Mouse (Mus musculus) mesoderm, embryonic 11.5 days (tissue): Measurements from ENCODE around the gene Cd6.

ENCODE experiments used
- DNase-seq: peaks from one replicate; pipeline ENCODE4 v3.0.0-alpha.2; 2012; ENCODE audit warnings: low read depth, low spot score

The Cd6 gene

DNA sequence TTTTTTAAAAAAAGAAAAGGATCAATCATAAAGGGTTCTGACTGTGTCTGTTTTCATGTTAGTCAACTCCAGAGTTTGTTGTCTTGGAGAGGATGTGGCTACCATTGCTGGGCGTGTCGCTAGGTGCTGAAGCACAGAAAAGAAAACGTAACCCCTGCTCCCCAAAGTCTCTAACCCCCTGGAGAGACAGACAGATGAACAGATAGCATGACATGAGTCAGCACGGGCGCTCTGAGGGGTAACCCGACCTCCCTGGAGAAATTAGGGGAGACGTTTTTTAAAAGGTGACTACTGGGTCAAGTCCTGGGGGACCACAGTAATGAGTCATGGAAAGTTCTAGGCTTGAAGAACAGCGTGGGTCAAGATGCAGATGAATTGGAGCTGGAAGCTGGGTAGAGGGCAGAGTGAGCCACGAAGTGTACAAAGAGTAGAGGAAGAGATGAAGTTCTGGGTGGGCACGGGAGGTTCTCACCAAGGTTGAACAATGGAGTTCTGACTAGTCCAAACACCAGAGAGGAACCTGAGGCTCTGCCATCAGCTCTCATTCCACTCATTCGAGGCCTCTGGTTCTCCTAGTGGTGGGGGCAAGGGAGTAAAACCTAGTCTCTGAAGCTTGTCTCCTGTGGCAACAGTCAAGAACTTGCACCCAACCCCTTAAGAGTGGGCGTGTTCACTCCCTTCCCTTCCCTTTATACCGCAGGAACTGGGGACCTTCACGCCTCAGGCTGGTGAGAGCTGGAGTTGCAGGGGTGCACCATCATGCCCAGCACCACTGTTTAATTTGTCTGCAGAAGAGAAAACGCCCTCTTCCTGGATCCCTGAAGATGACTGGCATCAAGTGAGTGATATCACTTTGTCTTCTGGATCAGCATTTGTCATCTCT is 9.4 kb upstream of the Cd6 start, which contains the start of gene Slc15a3:
Gene Slc15a3 (plus strand): TSS at position 718 of the 883 bp plus-strand sequence.
- no peak for DNase-seq

DNA sequence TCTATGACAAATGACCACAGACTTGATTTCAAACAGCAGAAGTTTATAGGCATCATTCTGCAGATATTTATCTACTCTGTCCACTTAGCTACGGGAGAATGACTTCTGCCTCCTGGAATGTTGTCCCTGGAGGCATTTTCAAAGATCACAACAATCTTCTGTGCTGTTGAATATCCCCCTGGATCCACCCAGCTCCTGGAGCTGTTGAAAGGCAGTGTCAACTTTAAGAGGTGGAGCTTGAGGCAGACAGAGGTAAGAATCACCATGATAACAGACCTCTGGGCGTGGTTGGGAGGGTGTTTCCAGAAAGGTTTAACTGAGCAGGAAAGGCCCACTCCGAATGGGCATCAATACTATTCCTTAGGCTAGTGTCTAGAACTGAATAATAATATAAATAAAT is 5.8 kb upstream of the Cd6 start:
- DNase-seq = no peak

DNA sequence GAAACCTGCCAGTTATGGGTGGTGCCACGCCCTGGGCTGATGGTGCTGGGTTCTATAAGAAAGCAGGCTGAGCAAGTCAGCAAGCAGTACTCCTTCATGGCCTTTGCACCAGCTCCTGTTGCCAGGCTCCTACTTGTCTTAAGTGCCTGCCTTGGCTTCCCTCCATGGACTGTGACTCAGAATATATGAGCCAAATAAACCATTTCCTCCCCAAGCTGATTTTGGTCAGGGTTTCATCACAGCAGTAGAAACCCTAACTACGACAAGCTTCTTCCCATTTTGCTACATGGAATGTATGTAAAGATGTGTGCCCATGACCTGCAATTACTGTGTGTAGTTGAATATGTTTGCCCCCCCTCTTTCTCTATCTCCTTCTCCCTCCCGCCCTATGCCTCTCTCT is 3.8 kb upstream of the Cd6 start:
- no peak for DNase-seq

DNA sequence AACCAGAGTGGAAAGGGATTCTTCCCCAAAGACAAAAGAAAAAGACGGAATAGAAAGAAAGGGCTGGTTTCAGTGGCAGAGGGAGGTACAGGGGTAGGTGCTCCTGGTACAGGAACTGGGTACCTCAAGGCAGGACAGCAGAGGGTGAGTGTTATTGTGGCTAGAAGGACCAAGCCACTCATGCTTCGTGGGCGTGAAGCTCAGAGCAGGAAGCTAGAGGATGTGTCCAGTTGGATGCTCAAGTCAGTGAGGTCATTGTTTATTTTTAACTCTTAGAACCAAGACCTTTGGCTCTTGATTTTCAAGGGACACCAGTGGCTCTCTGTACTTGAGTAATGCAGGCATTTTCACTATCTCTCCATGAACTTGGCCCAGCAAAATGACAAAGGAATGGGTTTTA is 2.2 kb upstream of the Cd6 start:
- no peak for DNase-seq

DNA sequence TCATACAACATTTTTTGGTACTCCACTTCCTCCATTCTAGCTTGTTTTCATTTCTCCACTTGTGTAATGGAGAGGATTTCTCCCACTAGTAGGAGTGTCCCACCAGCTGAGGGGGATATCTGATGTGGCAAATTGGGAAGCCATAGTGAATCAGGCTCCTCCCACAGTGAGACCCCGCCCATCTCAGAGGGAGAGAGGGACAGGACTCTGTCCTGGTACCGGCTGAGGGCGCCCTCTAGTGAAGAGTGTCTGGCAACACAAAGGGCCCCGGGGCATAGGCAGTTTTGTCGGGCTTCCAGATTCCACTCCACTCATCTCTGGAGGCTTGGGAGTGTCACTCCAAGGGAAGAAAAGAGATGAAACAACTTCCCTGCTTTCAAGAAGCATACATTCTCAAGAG is 1.6 kb upstream of the Cd6 start:
- DNase-seq = peak; percentile 63

DNA sequence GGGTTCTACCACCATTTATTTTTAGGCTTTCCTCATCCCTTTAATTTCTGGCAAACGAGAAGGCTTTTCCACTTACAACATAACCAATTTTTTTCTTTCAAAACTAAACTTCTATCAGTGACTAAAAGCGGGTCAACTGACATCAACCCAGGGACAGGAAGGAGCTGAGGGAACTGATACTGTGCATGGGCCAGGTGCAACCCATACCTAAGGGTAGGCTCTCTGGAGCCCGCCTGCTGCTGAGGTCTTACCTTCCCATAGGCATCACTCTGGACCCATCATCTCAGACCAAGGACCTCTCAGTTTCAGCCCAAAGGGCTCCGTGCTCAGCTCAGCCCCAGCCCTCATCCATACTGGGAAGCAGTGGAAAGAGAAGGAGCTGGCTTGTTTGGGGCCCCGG is 1.5 kb downstream of the Cd6 start:
- no peak for DNase-seq

DNA sequence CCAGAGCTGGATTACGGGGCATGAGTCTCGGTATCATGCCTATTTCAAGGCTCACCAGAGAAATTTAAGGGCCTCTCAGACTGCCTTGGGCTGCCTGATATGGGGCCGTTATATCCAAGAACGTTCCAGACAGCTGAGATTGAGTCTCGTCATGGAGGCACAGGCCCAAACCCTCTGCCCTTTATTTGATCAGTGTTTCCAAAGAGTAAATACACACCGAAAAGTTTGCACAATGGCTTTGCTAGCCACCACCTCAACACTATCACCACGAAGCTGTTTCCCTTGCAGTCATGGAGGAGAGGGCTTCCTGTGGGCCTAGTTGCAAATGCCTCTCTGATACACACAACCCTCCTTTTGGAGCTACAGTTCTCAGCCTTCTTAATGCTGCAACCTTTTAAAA is 5.8 kb downstream of the Cd6 start:
- no peak for DNase-seq

DNA sequence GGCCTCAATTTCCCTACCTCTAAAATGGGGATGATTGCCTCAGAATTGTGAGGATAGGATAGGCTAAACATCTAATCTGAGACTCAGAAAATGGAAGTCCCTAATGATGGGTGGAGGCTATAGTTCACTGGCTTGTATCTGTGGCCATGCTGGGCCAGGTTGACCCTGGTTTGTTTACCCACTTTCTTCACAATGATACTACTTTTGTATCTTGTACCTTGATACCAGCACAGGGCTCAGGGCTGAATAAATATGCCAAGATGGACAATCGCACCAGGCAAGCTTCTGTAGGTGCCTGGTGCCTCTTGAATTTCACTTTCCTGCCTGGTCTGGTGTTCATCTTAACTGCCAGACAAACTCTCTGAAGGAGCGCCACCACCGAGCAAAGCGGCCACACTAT is 7.3 kb downstream of the Cd6 start:
- no peak for DNase-seq

DNA sequence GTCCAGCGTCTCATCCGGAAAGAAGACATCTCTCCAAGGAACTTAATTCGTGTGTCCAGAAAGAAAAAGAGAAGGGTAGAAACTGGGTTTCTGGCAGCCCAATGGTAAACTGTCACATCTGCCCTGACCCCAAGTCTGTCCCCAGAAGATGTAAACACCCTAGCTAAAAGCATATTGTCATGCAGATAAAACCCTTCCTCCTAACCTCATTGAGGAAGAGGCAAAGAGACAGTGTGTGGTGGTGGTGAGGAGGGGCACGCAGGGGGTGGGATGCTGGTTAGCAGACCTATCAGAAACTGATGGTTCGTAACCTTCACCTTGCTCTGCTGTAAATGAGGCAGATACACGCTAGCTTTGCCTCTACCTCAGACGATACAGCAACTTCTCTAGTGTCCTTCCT is 8.5 kb downstream of the Cd6 start:
- DNase-seq = no peak

DNA sequence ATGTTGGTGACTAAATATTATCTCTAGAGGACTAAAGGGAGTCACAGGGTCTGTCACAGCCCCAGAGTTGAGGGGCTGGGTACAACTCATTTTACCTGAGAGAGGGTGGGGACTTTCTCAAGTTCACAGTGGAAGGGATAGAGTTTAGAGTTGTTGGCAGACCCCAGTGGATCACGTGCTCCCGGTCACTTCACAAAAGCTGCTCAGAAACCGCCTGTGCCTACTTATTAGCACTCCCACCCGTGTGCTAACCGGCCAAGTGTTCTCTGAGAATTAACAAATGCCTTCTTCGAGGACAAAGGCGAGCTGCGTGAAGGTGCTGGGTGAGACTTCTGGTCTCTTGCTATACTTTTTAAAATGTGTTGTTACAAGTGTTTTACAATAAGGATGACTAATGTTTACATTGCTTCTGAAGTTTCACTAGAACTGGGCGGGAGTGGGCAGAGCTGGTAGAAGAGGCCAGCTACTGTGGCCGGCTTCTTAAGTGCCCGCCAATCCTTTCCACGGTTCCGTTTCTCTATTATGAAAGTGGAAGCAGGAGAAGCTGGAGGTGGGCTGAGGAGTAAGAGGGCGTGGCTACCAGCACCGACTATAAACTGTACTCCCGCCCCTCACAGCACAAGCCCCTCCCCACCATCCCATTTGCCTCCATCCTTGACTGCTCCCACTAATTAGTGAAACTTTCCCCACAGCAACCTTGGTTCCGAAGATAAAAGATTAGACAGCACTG is 11.5 kb downstream of the Cd6 start:
- no peak for DNase-seq

DNA sequence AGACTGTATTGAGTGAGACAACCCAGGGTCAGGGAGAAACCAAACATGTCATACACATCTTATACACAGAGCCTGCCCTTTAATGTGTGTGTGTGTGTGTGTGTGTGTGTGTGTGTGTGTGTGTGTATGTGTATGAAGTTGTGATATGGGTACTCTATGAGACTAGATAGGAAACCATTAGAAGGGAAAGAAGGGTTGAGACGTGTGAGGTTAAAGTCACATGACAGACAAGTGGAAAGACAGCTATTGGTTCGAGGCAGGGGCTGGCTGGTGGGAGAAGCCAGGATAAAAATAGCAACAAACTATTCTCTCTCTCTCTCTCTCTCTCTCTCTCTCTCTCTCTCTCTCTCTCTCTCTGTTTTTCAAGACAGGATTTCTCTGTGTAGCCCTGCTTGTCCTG is 13.4 kb downstream of the Cd6 start:
- DNase-seq = no peak

DNA sequence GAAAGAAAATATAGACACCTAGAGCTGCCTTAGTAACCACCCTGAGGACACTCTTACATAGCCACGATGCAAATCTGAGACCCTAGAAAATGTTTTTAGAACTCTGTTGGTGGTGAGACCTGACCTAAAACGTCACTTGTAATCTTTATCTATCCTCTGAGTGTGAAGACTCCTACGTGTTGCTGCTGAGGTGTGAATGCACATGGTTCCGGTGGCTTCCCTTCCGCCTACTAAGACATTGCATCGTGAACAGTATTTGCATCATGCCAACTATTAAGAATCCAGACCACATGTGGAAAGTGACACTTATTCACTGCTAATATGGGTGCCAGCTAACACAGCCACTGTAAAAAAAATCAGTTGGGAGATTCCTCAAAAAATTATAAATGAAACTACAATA is 14.0 kb downstream of the Cd6 start:
- no peak for DNase-seq

DNA sequence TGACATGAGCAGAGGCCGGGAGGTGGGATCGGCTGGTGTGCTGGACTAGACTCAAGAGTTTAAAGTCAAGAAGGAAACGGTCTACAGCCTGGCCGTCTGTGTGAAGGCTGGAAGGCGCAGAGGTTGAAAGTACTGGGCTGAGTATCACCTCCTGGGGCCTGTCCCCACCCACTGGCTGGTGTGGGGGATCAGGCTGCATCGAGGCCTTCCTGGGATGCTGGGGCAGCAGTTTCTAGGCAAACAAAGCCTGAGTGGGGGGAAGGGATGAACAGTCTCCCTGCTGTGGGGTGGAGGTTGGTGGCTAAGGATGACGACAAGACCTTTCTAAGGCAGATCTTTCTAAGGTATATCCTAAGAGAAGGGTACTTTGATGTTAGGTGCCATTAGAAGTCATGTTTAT is 16.0 kb downstream of the Cd6 start:
- no peak for DNase-seq

DNA sequence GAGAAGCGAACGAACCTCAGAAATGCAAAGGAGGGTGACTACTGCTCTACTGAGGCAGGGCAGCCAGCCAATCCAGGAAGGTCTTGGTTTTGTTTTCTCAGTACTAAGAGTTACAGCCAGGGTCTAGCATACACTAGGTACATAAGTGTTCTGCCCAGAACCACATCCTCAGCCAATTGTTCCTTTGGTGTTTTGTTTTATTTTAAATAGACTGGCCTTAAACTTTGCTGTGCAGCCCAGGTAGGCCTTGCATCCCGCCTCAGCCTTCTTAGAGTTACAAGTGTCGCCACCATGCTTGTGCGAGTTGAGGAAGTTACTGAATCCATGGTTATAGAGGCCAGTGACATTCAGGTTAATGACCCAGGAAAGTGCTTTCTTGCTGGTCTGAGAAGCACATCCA is 16.8 kb downstream of the Cd6 start:
- no peak for DNase-seq

DNA sequence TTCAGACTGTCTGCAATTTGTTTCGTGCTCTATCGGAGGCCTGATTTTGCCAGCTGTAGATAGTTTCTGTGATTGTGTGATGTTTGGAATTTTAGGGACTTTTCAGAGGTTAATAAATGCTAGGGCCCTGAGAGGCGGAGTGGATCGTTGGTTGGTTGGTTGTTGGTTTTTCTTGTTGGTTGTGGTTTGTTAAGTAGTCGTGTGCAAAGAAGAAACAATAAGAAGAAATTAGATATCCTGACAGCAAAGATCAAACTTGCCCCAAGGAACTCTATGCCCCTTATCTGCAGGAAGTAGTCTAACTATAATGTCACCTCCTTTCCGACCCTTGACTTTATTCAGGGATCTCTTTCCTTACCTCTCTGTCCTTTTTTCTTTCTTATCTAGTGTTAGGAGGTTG is 18.4 kb downstream of the Cd6 start:
- no peak for DNase-seq

DNA sequence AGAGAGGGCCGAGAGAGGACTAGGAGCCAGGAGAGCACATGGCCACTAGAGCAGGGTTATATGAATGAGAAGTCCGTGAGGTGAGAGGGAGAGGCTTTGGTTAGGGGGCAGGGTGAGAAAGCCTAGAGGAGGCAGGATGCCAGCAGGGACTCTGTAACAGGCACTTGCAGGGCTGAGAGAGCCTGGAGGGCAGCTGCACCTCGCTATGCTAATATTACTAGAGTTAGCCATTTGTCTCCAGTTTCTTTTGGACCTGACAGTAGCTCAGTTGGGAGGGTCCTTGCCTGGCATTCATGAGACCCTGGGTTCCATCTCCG is 19.7 kb downstream of the Cd6 start:
- DNase-seq = no peak

DNA sequence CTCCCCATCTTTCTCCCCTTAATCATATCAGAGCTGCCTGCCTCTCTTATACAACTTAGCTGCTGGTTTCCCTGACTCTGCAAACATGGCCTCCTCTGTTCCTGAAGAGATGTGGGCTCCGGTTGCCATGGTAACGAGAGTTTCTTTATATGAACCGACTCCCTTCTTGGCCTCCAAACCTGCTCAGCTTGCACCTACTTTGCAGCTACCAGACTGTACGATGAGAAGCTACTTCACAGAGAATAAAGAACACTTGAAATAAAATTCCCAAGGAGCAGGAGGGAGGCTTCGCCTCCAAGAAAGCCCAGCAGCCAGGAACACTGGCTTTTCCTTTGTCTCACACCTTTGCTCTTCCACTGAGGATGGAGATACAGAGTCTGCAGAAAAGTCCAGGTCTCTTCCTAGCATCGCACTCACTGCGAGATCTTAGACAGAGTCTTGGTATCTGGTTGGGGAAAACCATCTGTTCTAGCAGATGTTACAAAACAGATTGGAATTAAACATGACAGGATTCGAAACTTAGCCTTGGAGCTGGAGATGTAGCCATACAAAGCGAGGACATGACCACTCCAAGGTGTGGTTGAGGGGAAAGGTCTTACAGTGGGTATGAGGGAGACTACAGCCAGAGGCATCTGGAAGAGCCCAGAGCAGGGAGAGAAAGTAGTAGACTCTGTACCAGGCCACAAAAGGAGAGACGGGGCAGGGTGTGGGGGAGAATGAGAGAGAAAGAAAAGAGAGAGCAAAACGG is 20.3 kb downstream of the Cd6 start:
- DNase-seq = peak; percentile 36

DNA sequence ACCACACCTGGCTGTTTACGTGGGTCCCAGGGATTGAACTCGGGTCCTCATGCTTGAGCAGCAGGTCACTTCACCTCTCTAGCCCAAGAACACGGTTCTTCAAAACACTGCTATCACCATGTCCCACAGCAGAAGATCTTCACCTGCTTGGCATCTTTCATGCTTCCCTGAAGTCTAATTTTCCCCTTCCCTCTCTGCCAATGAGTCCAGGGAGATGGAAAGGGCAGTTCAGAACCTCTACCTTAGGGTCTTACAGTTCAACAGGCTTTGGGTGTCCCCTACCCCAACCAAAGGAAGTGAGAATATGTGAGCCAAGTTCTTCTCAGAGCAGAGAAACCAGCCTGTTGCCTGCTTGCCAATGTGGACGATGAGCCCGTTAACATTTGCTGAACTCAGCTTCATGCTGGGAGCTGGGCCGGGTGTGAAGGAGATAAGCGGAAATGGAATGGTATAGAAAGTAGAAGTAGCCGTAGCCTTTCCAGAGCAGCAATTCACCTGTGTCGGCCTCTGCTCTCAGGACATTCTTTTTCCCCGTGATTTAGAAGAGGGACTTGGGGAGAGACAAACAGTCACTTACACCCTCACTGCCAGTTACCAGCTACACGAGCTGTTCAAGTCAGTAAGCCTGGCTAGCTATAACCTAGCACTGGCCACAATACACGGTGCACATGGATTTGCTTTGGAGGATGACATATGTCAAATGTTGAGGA is 21.2 kb downstream of the Cd6 start:
- DNase-seq = no peak

DNA sequence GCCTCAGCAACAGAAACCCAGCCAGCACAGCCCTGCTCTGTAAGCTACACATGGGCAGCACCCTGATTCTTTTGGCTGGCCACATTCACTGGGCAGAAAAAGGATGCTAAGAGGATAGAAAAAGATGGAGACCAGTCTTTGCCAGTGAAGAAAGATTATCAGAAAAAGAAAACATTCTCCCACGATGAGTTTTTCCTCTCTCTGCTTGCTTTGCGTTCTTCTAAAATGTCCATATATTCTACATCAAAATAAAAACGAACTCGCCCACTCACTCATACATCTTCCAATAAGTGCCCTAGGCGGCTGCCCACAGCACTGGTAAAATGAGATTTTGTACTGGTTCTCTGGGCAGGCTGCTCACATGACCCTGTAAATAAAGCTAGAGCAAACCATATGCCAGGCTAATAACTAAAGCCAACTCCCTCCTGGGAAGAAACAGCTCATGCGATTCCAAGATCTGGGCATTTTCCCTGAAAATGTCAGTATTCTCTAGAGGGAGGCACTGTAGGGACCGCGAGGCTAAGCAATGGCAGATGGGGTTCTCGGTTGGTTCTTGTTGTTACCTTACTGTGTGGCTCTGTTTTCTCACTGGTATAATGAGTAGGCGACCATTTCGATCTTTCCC is 24.1 kb downstream of the Cd6 start:
- DNase-seq = no peak

DNA sequence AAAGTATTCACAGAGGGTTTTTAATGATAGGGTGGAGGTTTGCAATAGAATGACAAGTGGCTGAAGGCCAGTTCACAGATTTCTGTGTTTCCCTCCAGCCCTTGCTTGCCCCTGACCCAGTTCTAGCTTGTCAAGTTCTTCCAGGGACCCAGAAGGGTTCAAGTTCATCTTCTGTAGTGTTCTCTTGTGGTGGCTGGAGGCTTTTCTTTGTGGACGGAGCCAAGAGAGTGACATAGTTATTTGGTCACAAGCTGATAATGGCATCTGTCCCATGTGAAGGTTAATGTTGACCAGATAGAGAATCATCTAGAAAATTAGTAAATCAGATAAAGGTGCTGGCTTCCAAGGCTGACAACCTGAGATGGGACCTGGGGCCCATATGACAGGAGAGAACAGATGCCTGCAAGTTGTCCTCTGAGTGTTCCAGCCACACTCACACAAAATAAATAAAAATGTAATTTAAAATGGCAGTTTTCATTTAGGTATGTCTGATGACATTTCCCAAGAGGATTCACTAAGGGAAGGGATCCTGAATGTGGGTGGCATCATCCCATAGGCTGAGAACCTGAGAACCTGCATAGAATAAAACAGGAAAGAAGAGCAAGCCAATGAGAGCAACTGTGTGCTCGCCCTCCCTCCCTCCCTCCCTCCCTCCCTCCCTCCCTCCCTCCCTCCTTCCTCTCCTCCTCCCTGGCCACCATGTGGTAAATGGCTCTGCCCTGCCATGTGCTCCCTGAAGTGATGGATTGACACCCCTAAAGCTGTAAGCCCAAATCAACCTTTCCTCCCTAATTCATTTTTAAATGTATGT is 24.8 kb downstream of the Cd6 start:
- DNase-seq = no peak

DNA sequence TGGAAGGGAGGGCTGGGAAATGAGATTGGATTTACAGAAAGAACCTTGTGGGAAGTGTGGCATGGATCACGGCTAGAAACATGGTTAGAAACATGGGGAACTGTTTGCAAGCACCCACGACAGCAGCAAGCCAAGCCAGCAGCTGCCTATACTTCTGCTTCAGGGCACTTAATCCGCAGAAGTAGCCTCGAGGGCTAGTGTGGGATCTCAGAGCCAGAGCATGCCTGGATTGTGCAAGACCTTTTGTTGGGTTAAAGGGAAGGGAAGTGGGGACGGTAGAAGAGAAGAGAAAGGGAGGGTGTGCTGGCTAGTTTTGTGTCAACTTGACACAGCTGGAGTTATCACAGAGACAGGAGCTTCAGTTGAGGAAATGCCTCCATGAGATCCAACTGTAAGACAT is 26.1 kb downstream of the Cd6 start:
- DNase-seq = no peak
